Mouse (Mus musculus) left cerebral cortex, adult 9 months (tissue): Measurements from ENCODE around the gene Fgfr1op2.
A peak's percentile ranks its signal among the peaks of the same experiment; 100 is the strongest.
"Not testable (repeated sequence)": the region's sequence is repeated elsewhere in the genome, so short reads cannot be mapped to it uniquely, and the experiment has no call there.

Source experiments
- DNase-seq, 2 experiments: peaks; one replicate each; pipeline ENCODE4 v3.0.0; 2022; ENCODE audit warnings: low spot score in 2 of 2

The Fgfr1op2 gene

GRCm38 (mm10) chr6:146576903-146577302 is at the start of gene Fgfr1op2:
Gene Fgfr1op2 (plus strand): TSS chr6:146577203.
- DNase-seq = no peak

GRCm38 (mm10) chr6:146527537-146527936 is 49.5 kb upstream of the Fgfr1op2 start:
- DNase-seq = no peak

DNA sequence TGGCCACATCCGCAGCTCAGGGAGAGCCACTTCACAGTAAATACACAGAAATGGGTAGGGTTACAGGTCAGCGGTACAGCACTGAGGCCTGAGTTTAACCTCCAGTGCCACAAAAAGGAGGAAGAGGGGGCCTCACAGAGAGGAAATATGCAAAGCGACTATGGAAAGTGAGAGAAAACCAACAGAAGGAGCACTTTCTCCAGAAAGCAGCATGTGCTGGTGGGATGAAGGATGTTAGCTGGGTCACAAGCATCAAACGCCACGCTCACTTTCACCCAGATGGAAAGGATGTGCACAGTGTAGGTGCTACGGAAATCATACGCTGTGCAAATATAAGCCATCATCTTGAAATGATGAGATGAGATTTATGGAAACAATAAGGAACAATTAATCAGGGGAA is 46.6 kb upstream of the Fgfr1op2 start:
- no peak for DNase-seq

GRCm38 (mm10) chr6:146530769-146531168 is 46.2 kb upstream of the Fgfr1op2 start:
- DNase-seq = no peak

GRCm38 (mm10) chr6:146533146-146533545 is 43.9 kb upstream of the Fgfr1op2 start:
- no peak for DNase-seq

- DNase-seq = no peak
These were observed 41.5 kb upstream of the Fgfr1op2 start for GRCm38 (mm10) chr6:146535501-146535900.

DNA sequence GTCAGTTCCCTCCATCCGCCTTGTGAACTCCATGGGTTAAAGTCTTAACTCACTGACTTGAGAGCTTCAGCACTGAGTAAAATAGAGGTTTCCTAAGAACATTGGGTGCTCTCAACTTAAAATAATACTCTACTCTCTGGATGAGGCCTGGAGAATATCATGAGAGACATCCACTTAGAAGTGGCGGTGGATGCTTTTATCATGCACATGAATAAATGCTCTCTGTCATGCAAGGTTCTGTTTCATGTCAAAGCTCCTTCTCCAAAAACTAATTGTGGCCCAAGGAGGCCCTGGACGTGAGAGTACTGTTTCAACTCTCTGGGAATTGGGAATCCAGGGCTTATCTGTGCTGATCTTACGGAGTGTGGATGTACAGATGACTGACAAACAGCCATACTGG is 39.9 kb upstream of the Fgfr1op2 start:
- no peak for DNase-seq

GRCm38 (mm10) chr6:146538071-146538470 is 38.9 kb upstream of the Fgfr1op2 start:
- no peak for DNase-seq

GRCm38 (mm10) chr6:146538661-146539060 is 38.3 kb upstream of the Fgfr1op2 start:
- DNase-seq = no peak

DNA sequence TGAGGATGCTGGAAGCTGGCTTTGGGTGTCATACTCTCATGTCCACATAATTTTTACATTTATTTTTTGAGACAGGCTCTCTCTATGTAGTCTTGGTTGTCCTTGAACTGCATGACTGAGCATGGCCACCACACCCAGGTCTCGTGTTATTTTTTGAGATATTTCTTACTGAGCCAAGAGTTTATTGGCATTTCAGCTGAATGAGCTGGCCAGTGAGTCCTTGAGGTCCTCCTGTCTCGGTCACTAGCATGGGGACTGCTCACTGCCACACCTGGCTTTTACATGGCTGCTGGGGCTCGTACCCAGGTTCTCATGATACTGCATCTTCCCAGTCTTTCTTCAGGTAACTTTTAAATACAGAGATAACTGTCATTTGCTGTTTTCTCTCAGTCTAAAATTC is 36.6 kb upstream of the Fgfr1op2 start:
- DNase-seq = no peak

- DNase-seq = no peak
These were observed 32.4 kb upstream of the Fgfr1op2 start for GRCm38 (mm10) chr6:146544622-146545021.

GRCm38 (mm10) chr6:146545289-146545865 is 31.6 kb upstream of the Fgfr1op2 start:
- DNase-seq = no peak

DNA sequence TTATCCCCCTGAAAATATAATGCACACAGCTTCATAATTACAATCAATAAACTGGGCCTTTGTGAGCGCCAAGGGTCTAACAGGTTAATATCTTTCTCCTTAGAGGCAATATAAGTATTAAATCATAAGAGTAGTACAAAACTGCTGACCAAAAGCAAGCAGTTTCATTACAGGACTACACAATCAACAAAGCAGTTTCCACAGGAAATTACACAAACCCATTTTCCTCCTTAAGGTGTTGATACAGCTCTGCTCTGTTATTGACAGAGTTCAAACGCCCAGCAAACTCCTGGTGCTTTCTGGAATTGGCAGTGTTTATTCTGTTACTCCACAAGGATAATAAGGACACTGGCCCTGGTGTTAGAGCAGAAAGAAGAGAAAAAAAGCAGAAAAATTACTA is 26.6 kb upstream of the Fgfr1op2 start:
- DNase-seq = no peak

DNA sequence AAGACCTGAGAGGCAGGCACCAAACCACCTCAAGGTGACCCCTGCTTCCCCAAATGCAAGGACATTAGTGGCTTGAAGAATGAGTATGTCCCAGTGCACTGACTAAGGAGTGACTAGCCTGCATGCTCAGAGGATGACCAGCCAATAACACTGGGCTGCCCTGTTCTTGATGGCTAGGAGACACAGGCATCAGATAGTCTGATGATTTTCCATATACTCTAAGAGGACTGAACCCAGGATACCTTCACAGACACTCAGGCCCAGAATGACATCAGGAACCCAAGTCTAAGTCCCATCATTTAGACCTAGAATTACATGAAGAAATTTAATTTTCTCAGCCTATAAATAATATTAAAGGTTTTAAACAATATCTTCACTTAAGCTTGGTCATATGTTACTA is 25.7 kb upstream of the Fgfr1op2 start:
- DNase-seq = no peak

- not testable (repeated sequence) for DNase-seq
These were observed 14.5 kb upstream of the Fgfr1op2 start for GRCm38 (mm10) chr6:146562461-146562860.

DNA sequence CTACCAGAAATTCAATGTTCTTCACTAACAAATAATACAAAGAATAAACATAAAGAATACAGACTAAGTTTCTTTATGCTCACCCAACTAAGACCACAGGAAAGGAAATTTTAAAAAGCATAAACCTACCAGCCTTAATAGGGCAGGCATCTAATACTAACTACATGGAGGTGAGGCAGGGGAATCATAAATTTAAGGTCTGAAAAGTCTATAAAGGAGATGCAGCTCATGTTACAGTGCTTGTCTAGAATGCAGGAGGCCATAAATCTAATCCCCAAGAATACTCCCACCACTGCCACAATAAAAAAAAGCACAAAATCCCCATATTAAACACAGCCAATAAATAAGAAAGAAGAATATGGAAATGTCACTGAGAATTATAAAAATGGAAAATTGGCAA is 4.9 kb upstream of the Fgfr1op2 start:
- no peak for DNase-seq

GRCm38 (mm10) chr6:146577310-146578109 is 507 bp downstream of the Fgfr1op2 start, which contains the start of gene Ints13:
Gene Ints13 (minus strand): TSS chr6:146577835.
- peak; percentile 93 to 95 for DNase-seq

DNA sequence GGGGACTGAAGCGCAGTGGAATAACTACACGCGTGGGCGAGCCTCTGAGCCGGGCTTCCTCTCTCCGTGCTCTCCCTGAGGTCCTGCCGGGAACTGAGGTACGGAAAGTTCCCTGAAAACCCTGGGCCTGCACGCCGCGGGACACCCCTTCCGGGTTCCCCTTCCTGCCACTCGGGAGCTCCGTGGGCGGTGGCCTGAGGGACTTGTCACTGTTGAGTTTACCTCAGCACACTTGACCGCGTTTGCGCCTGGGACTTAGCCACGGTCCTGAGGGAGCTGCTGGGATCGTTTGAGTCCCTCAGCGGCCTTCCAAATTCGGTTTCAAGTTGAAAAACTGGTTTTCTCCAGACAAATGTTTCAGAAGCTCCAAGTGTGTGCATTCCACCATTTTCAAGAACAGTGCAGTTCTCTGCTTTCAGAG is 1.1 kb downstream of the Fgfr1op2 start:
- DNase-seq = peak in 1 of 2 experiments; percentile 70

DNA sequence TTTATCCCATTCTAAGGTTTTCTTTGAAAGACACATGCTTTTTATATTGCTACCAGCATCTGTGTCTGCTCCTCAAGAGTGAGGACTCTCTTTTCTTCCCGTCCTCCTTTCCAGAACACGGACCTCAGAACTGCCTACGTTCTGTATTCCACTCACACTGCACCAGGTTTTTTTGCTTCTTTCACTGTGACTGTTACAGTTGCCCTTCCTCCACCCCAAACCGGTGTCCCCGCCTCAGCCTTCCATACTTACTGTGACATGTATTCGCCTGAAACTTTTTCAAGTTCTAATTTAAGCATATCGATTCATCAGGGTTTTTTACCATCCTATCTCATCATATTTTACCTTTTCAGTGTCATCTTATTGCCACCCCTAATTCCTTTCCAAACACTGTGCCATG is 1.6 kb downstream of the Fgfr1op2 start:
- peak in 1 of 2 experiments; percentile 56 for DNase-seq

DNA sequence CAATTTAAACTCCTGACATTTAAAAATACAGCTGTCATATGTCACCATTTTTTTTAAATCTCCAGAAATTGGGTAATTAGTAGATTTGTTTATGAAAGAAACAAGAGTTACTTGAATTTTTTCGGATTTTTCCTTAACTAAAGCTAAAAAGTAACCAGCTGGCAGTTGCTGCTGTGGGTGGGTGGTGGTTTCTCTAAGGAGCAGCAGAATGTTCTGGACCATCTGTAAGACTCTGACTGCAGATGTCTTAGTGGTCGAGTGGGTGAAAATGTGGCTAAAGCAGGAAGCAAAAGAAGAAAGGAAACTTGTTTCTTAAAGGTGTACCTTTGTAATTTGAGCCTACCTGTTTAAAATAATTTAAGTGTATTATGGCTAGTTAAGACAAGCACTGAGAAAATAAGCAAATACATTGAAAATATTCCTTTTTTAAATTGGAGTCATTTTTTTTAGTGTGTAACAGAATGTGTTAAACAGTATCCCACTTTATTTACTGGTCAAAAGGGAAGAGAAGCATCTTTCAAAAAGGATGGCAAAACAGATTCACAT is 3.5 kb downstream of the Fgfr1op2 start:
- peak; percentile 48 to 79 for DNase-seq

GRCm38 (mm10) chr6:146583366-146584046 is 6.5 kb downstream of the Fgfr1op2 start:
- peak in 1 of 2 experiments; percentile 40 for DNase-seq

DNA sequence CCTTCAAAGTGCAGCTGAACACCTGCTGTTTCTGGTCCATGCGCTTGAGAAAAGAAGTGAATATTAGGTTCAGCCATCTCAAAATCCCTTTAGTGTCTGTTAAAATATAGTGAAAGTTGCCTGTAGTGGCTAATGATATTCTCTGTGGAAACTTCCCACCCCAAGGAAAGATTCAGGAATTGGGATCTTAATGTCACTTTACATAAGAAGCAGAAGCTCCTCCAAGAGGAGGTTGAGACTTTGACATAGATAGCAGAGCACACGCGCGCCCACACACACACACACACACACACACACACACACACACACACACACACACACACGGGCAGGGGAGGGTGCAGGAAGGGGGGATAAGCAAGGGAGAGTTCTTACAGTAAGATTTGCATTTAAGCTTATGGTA is 8.1 kb downstream of the Fgfr1op2 start:
- DNase-seq = no peak
